Mouse (Mus musculus): ENCODE data around the gene Cep57l1. TPM values are rescaled to one million over a fixed set of nuclear protein-coding genes. Genes with fewer than 3 reads are reported as not detected.

The Cep57l1 gene
- 31.1 and 34.4 TPM in 2 replicates for polyA plus RNA-seq (2014; fragmentation: Nextera tagmentation; extraction: Ambion mirVana)

DNA sequence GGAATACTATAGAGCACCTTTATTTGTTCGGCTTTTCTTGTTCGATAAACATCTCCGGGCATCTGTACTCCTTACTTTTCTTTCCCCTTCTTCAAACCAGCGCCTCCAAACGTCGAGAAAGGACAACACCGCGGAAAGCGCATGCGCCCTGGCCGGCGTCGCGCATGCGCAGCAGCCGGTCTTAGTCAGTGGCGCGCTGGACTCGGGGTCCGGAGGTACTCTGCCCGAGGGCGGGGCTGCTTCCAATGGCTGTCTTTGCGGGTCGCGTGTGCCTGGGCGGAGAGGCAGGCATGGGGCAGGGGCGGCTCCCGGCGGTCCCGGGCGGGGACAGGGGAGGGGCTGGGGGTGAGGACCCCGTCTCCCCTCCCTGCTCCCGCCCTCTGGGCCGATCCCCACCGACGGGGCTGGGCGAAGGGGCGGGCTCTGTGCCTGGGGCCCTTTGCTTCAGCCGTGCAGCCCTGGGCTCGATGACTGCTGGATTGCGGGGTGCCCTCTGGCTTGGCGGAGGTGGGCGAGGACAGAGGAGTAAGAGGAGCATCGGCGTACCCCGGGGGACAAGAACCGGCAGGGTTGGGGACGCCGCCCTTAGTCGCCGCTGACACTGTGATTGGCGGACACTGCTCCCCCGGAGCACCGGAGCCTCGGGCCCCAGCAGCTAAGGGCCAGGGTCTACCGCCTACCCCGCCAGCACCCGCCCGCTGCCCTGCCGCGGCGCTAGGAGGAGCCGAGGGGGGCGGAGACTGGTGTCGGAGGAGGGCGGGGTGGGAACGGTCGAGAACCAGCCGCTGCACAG is at the start of gene Cep57l1, which contains the start of gene Sesn1:
Cep57l1 (minus strand) TSS at position 101 of the 793 bp plus-strand sequence.
Sesn1 (plus strand) TSS at position 165 of the 793 bp plus-strand sequence.
- WGBS = under 1% methylated on average over 65 of the region's 69 CpGs
- peak within 1 kb of the TSS; percentile 97 for H3K4me2 ChIP-seq

DNA sequence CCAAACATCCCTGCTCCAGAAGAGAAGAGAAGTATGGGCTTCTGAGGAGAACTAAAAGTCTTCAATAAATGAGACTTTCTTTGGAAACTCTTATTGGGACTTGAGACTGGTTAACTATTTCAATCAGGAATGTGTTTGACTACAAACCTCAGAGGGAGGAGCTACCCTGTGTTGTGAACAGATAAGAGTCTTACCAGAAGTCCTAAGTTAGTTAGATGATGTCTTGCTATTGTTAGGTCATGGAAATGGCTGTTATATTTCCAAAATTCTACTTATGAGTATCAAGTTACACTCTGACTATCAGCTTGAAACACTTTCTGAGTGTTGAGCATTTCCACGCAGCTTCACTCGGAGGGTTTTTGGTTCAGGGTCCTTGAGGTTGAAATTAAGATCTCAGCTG is 39.0 kb upstream of the Cep57l1 start:
- DNase-seq (ENCODE audit: low spot score) (no peak), ATAC-seq (replicated peaks; ENCODE audit: low FRiP score) (no peak)
- no peak overlapping the region for H3K27ac ChIP-seq (ENCODE audit: low read depth, low read length)
- no peaks in the 10 kb centered on the region for H3K36me3 ChIP-seq (ENCODE audit: control insufficient read depth, insufficient read depth, low read length)
- no peak overlapping the region for H3K9ac ChIP-seq (ENCODE audit: low read depth, low read length)
- H3K4me1 ChIP-seq (replicated peaks; ENCODE audit: control insufficient read depth, insufficient read depth, low read length) = peaks cover 7% of the 10 kb centered on the region
- H3K4me3 ChIP-seq (ENCODE audit: low read depth, low read length) = no peak overlapping the region
- no peak overlapping the region for H3K4me2 ChIP-seq
- H3K27me3 ChIP-seq (replicated peaks; ENCODE audit: control insufficient read depth, insufficient read depth, low read length) = no peaks in the 10 kb centered on the region
- WGBS = 56% methylated on average over 2 of the region's 2 CpGs
- H3K9me3 ChIP-seq (ENCODE audit: control insufficient read depth, low read length) = no peaks in the 10 kb centered on the region

More for the DNA sequence above, at the start of gene Cep57l1, which contains the start of gene Sesn1:
- Histone ChIP-seq H3K9me3 (ENCODE audit: control insufficient read depth, low read length) (no peaks in the 10 kb centered on the region), H3K27me3 (replicated peaks; ENCODE audit: control insufficient read depth, insufficient read depth, low read length) (no peaks in the 10 kb centered on the region), H3K4me1 (replicated peaks; ENCODE audit: control insufficient read depth, insufficient read depth, low read length) (peaks cover 22% of the 10 kb centered on the region), H3K4me3 (ENCODE audit: low read depth, low read length) (peak within 1 kb of the TSS; percentile 79), H3K36me3 (ENCODE audit: control insufficient read depth, insufficient read depth, low read length) (no peaks in the 10 kb centered on the region), H3K27ac (ENCODE audit: low read depth, low read length) (peak within 1 kb of the TSS; percentile 96), H3K9ac (ENCODE audit: low read depth, low read length) (peak within 1 kb of the TSS; percentile 91)
- peak; percentile 92 for ATAC-seq (replicated peaks; ENCODE audit: low FRiP score)
- DNase-seq (ENCODE audit: low spot score) = peak; percentile 94

DNA sequence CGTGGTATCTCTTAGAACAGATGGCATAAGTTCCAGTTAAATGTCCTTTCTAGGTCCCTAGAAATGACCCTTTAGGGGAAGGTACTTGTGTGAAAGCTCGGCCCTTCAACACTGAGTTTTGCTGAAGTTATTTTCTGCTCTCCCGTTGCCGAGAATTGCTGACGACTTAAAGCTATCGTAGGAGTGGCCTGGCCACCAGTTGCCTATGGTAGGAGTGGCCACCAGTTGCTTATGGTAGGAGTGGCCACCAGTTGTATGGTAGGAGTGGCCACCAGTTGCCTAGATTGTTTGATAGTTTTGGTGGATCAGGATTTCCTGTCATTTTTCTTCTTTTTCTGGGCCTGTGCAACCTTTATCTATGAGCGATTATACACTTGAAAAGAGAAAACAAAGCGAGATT is 38.1 kb upstream of the Cep57l1 start:
- ATAC-seq (replicated peaks; ENCODE audit: low FRiP score) = no peak
- Histone ChIP-seq H3K9ac (ENCODE audit: low read depth, low read length) (no peak overlapping the region), H3K9me3 (ENCODE audit: control insufficient read depth, low read length) (no peaks in the 10 kb centered on the region), H3K4me2 (no peak overlapping the region), H3K36me3 (ENCODE audit: control insufficient read depth, insufficient read depth, low read length) (no peaks in the 10 kb centered on the region), H3K4me1 (replicated peaks; ENCODE audit: control insufficient read depth, insufficient read depth, low read length) (peaks cover 7% of the 10 kb centered on the region), H3K27me3 (replicated peaks; ENCODE audit: control insufficient read depth, insufficient read depth, low read length) (no peaks in the 10 kb centered on the region), H3K27ac (ENCODE audit: low read depth, low read length) (no peak overlapping the region), H3K4me3 (ENCODE audit: low read depth, low read length) (no peak overlapping the region)
- 91% methylated on average over 8 of the region's 8 CpGs for WGBS
- DNase-seq (ENCODE audit: low spot score) = no peak

DNA sequence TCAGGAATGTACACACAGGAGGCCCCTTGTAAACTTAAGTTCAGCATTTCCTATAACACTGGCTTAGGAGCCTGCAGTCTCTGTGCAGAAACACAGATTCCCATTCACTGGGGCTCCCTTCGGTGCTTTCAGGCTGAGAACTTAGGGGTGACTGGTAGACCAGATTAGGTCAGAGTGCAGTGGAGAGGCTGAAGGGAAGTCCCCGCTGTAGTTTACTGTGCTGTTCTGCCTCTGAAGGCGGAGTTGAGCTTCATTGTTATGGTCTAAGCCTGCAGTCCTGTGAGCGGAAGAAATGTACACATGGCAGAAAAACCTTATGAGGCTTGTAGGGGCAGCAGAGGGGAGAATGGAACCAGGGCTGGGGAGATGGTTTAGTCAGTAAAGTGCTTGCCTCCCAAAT is 29.2 kb upstream of the Cep57l1 start:
- 84% methylated on average over 4 of the region's 4 CpGs for WGBS
- Histone ChIP-seq H3K4me3 (ENCODE audit: low read depth, low read length) (no peak overlapping the region), H3K36me3 (ENCODE audit: control insufficient read depth, insufficient read depth, low read length) (peaks cover 2% of the 10 kb centered on the region; the same call in 1 of the 2 replicates), H3K4me1 (replicated peaks; ENCODE audit: control insufficient read depth, insufficient read depth, low read length) (no peaks in the 10 kb centered on the region), H3K9ac (ENCODE audit: low read depth, low read length) (no peak overlapping the region), H3K27ac (ENCODE audit: low read depth, low read length) (no peak overlapping the region), H3K4me2 (no peak overlapping the region), H3K27me3 (replicated peaks; ENCODE audit: control insufficient read depth, insufficient read depth, low read length) (no peaks in the 10 kb centered on the region), H3K9me3 (ENCODE audit: control insufficient read depth, low read length) (no peaks in the 10 kb centered on the region)
- DNase-seq (ENCODE audit: low spot score) (no peak), ATAC-seq (replicated peaks; ENCODE audit: low FRiP score) (no peak)

DNA sequence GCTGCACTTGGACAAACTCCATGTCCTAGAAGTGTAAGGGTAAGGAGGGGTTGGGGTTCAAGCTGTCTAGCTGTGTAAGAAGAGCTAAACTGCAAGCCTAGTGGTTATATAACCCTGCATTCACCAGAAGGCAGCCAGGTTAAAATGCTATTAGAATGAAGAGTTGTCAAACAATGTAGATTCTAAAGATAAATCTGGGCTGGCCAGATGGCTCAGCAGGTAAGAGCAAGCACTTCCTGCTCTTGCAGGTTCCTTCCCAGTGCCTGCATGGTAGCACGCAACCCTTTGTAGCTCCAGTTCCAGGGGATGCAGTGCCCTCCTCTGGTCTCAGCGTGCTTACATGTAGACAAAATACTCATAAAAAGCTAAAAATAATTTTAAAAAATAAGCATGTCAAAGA is 24.5 kb upstream of the Cep57l1 start:
- 88% methylated on average over 2 of the region's 2 CpGs for WGBS
- Histone ChIP-seq H3K36me3 (ENCODE audit: control insufficient read depth, insufficient read depth, low read length) (no peaks in the 10 kb centered on the region), H3K27ac (ENCODE audit: low read depth, low read length) (no peak overlapping the region), H3K9ac (ENCODE audit: low read depth, low read length) (no peak overlapping the region), H3K9me3 (ENCODE audit: control insufficient read depth, low read length) (no peaks in the 10 kb centered on the region), H3K27me3 (replicated peaks; ENCODE audit: control insufficient read depth, insufficient read depth, low read length) (no peaks in the 10 kb centered on the region), H3K4me3 (ENCODE audit: low read depth, low read length) (no peak overlapping the region), H3K4me2 (no peak overlapping the region), H3K4me1 (replicated peaks; ENCODE audit: control insufficient read depth, insufficient read depth, low read length) (no peaks in the 10 kb centered on the region)
- ATAC-seq (replicated peaks; ENCODE audit: low FRiP score) (no peak), DNase-seq (ENCODE audit: low spot score) (no peak)

DNA sequence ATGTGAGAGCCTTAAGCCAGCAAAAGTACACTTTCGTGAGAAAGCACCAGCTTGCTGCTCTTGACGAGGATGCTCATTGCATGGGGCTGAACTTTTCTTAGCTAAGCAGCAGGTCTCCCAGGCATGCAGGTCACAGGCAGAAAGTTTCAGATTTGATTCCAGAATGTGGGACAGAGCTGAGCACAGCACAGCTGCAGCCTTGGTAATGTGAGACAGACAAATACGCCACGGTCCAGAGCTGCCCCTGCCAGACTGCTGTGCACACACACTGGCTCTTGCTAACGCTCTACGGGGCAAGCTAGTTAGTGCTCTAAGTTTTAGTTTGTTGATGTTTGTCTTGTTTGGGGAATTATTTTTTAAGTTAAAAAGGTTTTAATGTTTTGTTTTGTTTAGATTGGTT is 22.5 kb upstream of the Cep57l1 start:
- Histone ChIP-seq H3K9ac (ENCODE audit: low read depth, low read length) (no peak overlapping the region), H3K4me3 (ENCODE audit: low read depth, low read length) (no peak overlapping the region), H3K9me3 (ENCODE audit: control insufficient read depth, low read length) (no peaks in the 10 kb centered on the region), H3K36me3 (ENCODE audit: control insufficient read depth, insufficient read depth, low read length) (no peaks in the 10 kb centered on the region), H3K4me2 (no peak overlapping the region), H3K4me1 (replicated peaks; ENCODE audit: control insufficient read depth, insufficient read depth, low read length) (peaks cover 6% of the 10 kb centered on the region), H3K27me3 (replicated peaks; ENCODE audit: control insufficient read depth, insufficient read depth, low read length) (no peaks in the 10 kb centered on the region), H3K27ac (ENCODE audit: low read depth, low read length) (no peak overlapping the region)
- no peak for DNase-seq (ENCODE audit: low spot score)
- WGBS = 79% methylated on average over 6 of the region's 6 CpGs
- ATAC-seq (replicated peaks; ENCODE audit: low FRiP score) = no peak

DNA sequence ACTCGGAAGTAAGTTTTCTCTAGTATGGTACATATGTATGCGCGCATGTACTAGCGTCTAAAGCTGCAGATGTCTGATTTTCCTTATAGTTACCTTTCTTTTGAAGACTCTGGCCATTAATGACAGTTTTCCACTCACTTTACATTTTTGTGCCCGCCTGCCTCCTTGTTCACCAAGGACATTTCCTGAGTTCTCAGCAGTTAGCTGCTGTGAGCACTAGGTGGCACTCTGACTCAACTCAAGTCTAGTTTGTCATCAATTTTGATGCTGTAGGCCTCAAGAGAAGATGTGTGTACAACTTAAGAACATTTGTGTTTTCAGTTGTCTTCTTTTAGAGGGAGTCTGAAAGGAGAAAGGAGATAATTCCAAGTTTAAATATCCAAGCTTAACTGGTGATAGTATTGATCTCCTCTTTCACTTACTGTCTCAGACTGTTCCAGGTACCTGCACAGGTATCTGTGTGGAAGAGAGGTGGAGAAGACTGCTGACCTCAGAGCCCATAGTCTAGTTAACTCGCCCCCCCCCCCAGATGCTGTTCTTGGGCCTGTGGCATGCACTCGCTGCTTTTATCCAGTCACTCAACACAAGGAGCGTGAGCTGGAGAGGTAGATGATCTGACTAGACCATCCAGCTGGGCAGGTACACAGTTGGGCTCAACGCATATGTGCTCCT is 21.3 kb upstream of the Cep57l1 start:
- ATAC-seq (replicated peaks; ENCODE audit: low FRiP score) = no peak
- Histone ChIP-seq H3K36me3 (ENCODE audit: control insufficient read depth, insufficient read depth, low read length) (no peaks in the 10 kb centered on the region), H3K27ac (ENCODE audit: low read depth, low read length) (no peak overlapping the region), H3K27me3 (replicated peaks; ENCODE audit: control insufficient read depth, insufficient read depth, low read length) (no peaks in the 10 kb centered on the region), H3K4me1 (replicated peaks; ENCODE audit: control insufficient read depth, insufficient read depth, low read length) (peaks cover 8% of the 10 kb centered on the region), H3K9ac (ENCODE audit: low read depth, low read length) (no peak overlapping the region), H3K9me3 (ENCODE audit: control insufficient read depth, low read length) (no peaks in the 10 kb centered on the region), H3K4me2 (no peak overlapping the region), H3K4me3 (ENCODE audit: low read depth, low read length) (no peak overlapping the region)
- WGBS = 55% methylated on average over 9 of the region's 9 CpGs
- no peak for DNase-seq (ENCODE audit: low spot score)

DNA sequence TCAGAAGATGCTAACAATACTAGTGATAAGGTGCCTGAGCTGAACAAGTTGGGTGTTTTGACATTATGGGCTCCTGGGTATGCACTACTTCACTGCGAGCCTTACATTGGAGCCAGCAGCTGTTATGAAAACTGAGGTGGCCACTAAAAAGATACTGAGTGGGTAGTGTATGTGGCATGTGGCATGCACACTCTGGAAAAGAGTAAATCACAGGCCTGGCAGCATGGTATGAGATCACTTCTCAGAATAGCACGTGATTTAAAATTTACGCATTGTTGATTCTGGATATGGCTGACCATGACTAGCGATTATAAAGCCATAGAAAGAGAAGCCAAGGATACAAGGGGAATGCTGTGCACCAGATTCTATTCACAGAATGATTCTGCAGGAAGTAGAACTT is 20.8 kb upstream of the Cep57l1 start:
- no peak for DNase-seq (ENCODE audit: low spot score)
- H3K9ac ChIP-seq (ENCODE audit: low read depth, low read length) = no peak overlapping the region
- H3K4me2 ChIP-seq = no peak overlapping the region
- no peaks in the 10 kb centered on the region for H3K9me3 ChIP-seq (ENCODE audit: control insufficient read depth, low read length)
- peaks cover 8% of the 10 kb centered on the region for H3K4me1 ChIP-seq (replicated peaks; ENCODE audit: control insufficient read depth, insufficient read depth, low read length)
- no peak for ATAC-seq (replicated peaks; ENCODE audit: low FRiP score)
- no peak overlapping the region for H3K27ac ChIP-seq (ENCODE audit: low read depth, low read length)
- H3K27me3 ChIP-seq (replicated peaks; ENCODE audit: control insufficient read depth, insufficient read depth, low read length) = no peaks in the 10 kb centered on the region
- no peak overlapping the region for H3K4me3 ChIP-seq (ENCODE audit: low read depth, low read length)
- H3K36me3 ChIP-seq (ENCODE audit: control insufficient read depth, insufficient read depth, low read length) = no peaks in the 10 kb centered on the region
- 67% methylated on average over 4 of the region's 4 CpGs for WGBS

Measured in liver, embryonic 11.5 days (tissue).